Mouse (Mus musculus) cortical plate, adult 2 months (tissue): Measurements from ENCODE around the gene Rph3al. TPM values are rescaled to one million over a fixed set of nuclear protein-coding genes. Genes with fewer than 3 reads are reported as not detected.

Source experiments
- H3K27ac ChIP-seq: fragments of 200-500 bp; 2 replicates; pipeline ENCODE4 v1.5.1; 2012; ENCODE audit warnings: low read length, control low read depth, inconsistent platforms; ENCODE audit not compliant: insufficient read depth
- H3K4me1 ChIP-seq: fragments of 200-500 bp; 2 replicates; pipeline ENCODE4 v1.6.1; 2011; ENCODE audit warnings: low read length; ENCODE audit not compliant: control insufficient read depth, insufficient read depth
- H3K4me3 ChIP-seq: fragments of 200-500 bp; 2 replicates; pipeline ENCODE4 v1.5.1; 2011; ENCODE audit warnings: mild to moderate bottlenecking, low read length, control low read depth; ENCODE audit not compliant: insufficient read depth
- CTCF ChIP-seq: fragments of 200-500 bp; IDR thresholded peaks from 2 replicates; pipeline ENCODE4 v1.5.1; 2011; ENCODE audit warnings: mild to moderate bottlenecking, control low read depth, low read length; ENCODE audit not compliant: insufficient read depth; ENCODE audit errors: extremely low read depth
- POLR2A ChIP-seq: fragments of 200-500 bp; IDR thresholded peaks from 2 replicates; pipeline ENCODE4 v1.6.1; 2011; ENCODE audit warnings: mild to moderate bottlenecking, low read length, control low read depth; ENCODE audit not compliant: insufficient read depth; ENCODE audit errors: extremely low read depth
- polyA plus RNA-seq: library from polyadenylated mRNA; depleted of rRNA; stranded (reverse); fragments of >200 nt; gene quantifications from 2 replicates; pipeline ENCODE4 v1.2.3, GENCODE M21; 2012

The Rph3al gene
- polyA plus RNA-seq, 1 experiment, result 1.7 TPM

GRCm38 (mm10) chr11:75836240-75836610 lies 102.0 kb downstream of the Rph3al start:
- TF ChIP-seq CTCF (no peak), POLR2A (no peak)
- Histone ChIP-seq H3K4me3 (no peak overlapping the region), H3K27ac (no peak overlapping the region), H3K4me1 (peaks cover 8% of the 10 kb centered on the region)

- Histone ChIP-seq H3K27ac (no peak overlapping the region), H3K4me3 (no peak overlapping the region), H3K4me1 (peaks cover 8% of the 10 kb centered on the region)
- TF ChIP-seq POLR2A (no peak), CTCF (no peak)
Observed at GRCm38 (mm10) chr11:75835587-75836239, 102.5 kb downstream of the Rph3al start.

DNA sequence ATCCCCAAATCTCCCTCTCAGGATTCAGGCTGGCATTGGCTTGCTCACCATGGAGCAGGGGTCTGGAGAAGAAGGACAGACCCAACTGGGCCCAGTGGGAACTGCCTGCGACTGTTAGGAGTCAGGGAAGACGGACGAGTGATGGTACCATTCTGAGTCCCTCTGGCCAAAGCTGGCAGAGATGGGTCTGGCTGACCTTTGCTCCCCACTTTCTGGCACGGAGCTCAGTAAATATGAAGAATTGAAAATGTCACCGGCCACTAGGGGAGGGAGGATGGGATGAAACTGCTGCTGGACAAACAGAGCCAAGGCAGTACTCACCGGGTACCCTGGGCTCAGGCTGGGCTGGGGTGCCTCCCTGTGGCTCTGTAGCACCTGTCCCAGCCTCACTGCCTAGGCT lies 105.1 kb downstream of the Rph3al start:
- Histone ChIP-seq H3K4me1 (no peaks in the 10 kb centered on the region), H3K27ac (no peak overlapping the region), H3K4me3 (no peak overlapping the region)
- TF ChIP-seq CTCF (no peak), POLR2A (no peak)

DNA sequence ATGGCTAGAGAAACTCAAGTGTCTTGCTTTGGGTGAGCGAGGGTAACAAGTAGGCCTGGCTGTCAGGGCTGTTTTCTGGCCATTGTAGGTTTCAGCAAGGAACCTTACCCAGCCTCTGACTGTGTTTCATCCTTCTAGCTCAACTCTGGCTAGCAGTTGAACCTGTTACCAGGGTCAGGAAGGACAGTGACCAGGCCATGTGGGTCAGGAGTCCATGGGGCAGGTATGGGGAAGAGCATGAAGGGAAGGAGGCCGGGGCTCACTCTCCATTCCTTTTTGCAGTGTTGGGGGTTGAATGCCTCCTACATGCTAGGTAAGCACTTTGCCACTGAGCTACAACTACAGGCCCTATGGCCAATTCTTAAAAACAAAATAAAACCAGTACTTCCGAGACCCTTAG lies 107.8 kb downstream of the Rph3al start:
- Histone ChIP-seq H3K27ac (no peak overlapping the region), H3K4me3 (no peak overlapping the region), H3K4me1 (no peaks in the 10 kb centered on the region)
- TF ChIP-seq POLR2A, result no peak
- no peak for TF ChIP-seq CTCF

DNA sequence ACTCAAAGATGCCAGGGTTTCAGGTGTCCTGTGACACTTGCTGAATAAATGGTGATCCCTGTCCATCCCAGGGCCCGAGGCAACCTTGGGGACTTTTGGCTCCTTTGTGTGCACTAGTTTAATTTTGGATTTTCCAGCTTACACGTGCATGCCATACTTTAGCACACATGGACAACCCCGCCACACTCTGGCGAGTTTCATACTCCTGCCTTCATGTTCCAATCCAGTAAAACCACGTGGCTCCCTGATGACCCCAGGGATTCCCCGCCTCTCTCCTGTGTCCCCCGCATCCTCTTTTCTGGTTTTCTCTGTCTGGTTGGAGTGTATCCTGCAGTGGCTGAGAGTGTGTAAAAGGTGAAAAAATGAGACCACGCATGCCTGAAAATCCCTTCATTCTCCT lies 110.8 kb downstream of the Rph3al start:
- Histone ChIP-seq H3K4me3 (no peak overlapping the region), H3K27ac (no peak overlapping the region), H3K4me1 (no peaks in the 10 kb centered on the region)
- no peak for TF ChIP-seq POLR2A

DNA sequence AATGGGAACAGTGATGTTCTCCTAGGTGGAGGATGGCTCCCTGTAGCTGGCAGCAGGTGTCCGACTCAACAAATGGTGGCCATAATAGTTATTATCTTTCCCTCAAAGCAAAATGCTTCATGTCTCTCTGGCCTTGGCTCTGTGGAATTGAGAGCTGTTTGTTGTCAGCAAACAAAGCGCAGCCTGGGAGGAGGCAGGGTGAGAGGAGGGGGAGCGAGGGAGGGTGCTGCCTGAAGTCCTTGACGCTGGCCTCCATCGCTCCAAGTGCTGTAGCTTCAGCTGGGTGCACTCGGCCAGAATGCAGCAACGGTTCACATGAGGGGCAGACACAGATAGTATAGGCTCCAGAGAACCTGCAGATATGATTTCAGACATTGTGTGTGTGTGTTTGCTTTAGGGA lies 114.7 kb downstream of the Rph3al start:
- no peak overlapping the region for H3K27ac ChIP-seq
- no peaks in the 10 kb centered on the region for H3K4me1 ChIP-seq
- no peak overlapping the region for H3K4me3 ChIP-seq
- no peak for TF ChIP-seq POLR2A
- no peak for TF ChIP-seq CTCF

DNA sequence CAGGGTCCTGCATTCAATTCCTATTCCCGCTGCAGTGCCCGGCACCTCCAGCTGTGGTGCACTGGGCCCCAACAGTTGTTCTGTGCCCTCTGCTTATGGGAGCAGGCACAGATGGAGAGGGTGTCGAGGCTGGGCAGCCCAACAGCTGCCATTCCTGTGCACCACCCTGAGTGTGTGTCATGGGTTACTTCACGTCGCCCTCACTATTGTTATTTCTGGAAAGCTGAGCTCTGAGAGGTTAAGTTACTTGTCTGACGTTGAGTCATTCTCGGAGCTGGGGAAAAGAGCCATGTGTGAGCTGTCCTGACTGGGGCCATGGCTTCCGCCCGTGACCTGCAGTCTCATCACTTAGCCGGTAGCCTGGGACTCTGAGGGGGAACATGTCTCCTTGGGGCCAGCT lies 125.1 kb downstream of the Rph3al start:
- TF ChIP-seq POLR2A, result no peak
- TF ChIP-seq CTCF, result no peak
- no peak overlapping the region for H3K27ac ChIP-seq
- H3K4me3 ChIP-seq, result no peak overlapping the region
- no peaks in the 10 kb centered on the region for H3K4me1 ChIP-seq

DNA sequence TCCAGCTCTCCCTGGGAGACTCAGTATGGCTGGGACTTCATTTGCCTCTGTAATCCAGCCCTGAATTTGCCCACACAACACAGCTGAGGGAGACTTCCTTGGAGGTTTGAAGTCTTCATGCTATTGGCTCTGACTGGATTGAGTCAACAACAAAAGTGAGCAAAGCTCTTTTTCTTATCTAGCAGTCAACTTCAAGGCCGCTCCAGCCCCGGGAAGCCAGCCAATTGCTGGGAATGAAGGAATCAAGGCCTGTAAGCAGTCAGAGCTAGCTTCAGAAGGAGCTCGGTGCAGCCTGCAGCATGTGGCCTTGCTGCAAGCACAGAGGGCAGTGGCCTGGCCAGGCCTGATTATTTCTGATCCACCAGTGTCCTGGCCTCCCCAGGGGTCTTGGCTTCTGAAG lies 126.3 kb downstream of the Rph3al start:
- TF ChIP-seq POLR2A, result no peak
- TF ChIP-seq CTCF, result no peak
- Histone ChIP-seq H3K4me3 (no peak overlapping the region), H3K27ac (no peak overlapping the region), H3K4me1 (no peaks in the 10 kb centered on the region)

- Histone ChIP-seq H3K4me1 (no peaks in the 10 kb centered on the region), H3K27ac (no peak overlapping the region), H3K4me3 (no peak overlapping the region)
- no peak for TF ChIP-seq CTCF
- TF ChIP-seq POLR2A, result no peak
Observed at GRCm38 (mm10) chr11:75810526-75810925, 127.7 kb downstream of the Rph3al start.

- no peaks in the 10 kb centered on the region for H3K4me1 ChIP-seq
- H3K27ac ChIP-seq, result no peak overlapping the region
- H3K4me3 ChIP-seq, result no peak overlapping the region
- TF ChIP-seq POLR2A, result no peak
- no peak for TF ChIP-seq CTCF
Observed at GRCm38 (mm10) chr11:75807486-75807885, 130.7 kb downstream of the Rph3al start.

DNA sequence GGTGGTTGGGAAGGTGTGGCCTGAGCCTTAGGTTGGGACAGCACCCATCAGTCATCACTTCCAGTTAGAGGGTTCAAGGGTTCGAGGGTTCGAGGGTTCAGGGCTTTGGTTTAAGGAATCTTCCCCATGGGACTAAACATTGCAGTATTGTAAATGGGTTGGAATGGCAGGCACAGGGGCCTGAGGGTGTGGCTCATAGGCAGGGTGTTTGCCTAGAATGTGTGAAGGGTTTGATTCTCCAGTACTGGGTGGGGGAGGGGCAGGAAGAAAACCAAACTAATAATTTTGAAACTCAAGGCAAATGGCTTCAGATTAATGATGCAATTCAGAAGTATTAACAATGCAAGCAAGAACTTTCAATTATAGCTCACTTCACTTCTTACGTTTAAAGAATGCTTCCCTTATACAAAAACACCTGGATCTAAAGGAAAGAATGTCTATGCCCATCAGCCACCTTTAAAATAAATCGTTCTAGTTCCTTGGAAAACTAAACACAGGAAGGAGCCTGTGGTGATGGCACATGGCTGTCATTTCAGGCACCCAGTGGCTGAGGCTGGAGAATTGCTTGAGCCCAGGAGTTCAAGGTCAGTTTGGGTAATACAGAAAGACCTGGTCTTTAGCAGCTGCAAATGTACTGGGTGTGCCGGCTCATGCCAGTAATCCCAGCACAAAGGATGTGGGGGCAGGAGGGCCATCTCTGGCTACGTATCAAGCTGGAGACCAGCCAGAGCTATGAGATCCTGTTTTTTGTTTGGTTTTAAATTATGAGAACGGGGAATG lies 136.3 kb downstream of the Rph3al start:
- TF ChIP-seq CTCF (no peak), POLR2A (no peak)
- Histone ChIP-seq H3K4me1 (no peaks in the 10 kb centered on the region), H3K27ac (no peak overlapping the region), H3K4me3 (no peak overlapping the region)
